Mouse (Mus musculus) embryonic facial prominence, embryonic 10.5 days (tissue): ENCODE results near the gene Cnot1. TPM values are rescaled to one million over a fixed set of nuclear protein-coding genes. Genes with fewer than 3 reads are reported as not detected.
A peak's percentile ranks its signal among the peaks of the same experiment; 100 is the strongest.
"Not testable (repeated sequence)": the region's sequence is repeated elsewhere in the genome, so short reads cannot be mapped to it uniquely, and the experiment has no call there.

Source experiments
- DNase-seq: peaks from one replicate; pipeline ENCODE4 v3.0.0-alpha.2; 2017; ENCODE audit warnings: low spot score
- H3K27ac ChIP-seq: fragments of 300-500 bp; sonication (generic); replicated peaks from 2 replicates; pipeline ENCODE4 v1.5.1; 2016; ENCODE audit warnings: mild to moderate bottlenecking
- H3K27me3 ChIP-seq: fragments of 300-500 bp; sonication (generic); replicated peaks from 2 replicates; pipeline ENCODE4 v1.6.1; 2016; ENCODE audit warnings: low read depth, mild to moderate bottlenecking; ENCODE audit not compliant: poor library complexity, severe bottlenecking
- H3K36me3 ChIP-seq: fragments of 300-500 bp; sonication (generic); replicated peaks from 2 replicates; pipeline ENCODE4 v1.6.1; 2016; ENCODE audit warnings: mild to moderate bottlenecking, moderate library complexity
- H3K4me1 ChIP-seq: fragments of 300-500 bp; sonication (generic); 2 replicates; pipeline ENCODE4 v1.6.1; 2016
- H3K4me3 ChIP-seq: fragments of 300-500 bp; sonication (generic); 2 replicates; pipeline ENCODE4 v1.5.1; 2016; ENCODE audit warnings: mild to moderate bottlenecking, moderate library complexity
- H3K9me3 ChIP-seq: fragments of 300-500 bp; sonication (generic); 2 replicates; pipeline ENCODE4 v1.6.1; 2016; ENCODE audit warnings: mild to moderate bottlenecking
- WGBS: fragments of 180-500 bp; shearing (Covaris S2); methylation state at CpG from one replicate; pipeline ENCODE4 v1.1.7; 2016; 5-methylcytosine and 5-hydroxymethylcytosine counted together
- polyA plus RNA-seq: library from polyadenylated mRNA; unstranded; fragments of >200 nt; fragmentation: Nextera tagmentation; extraction: Ambion mirVana; gene quantifications from 2 replicates; pipeline ENCODE4 v1.2.1, GENCODE M21; 2016

Cnot1 gene
- polyA plus RNA-seq, 1 experiment from 2014 or later: 112 TPM

- H3K27ac ChIP-seq: no peak overlapping the region
- H3K9me3 ChIP-seq: no peaks in the 10 kb centered on the region
- 82% methylated on average over 4 of the region's 4 CpGs for WGBS
- DNase-seq: no peak
- peaks cover 18% of the 10 kb centered on the region for H3K4me1 ChIP-seq
- no peak overlapping the region for H3K4me3 ChIP-seq
- peaks cover 41% of the 10 kb centered on the region for H3K36me3 ChIP-seq
- no peaks in the 10 kb centered on the region for H3K27me3 ChIP-seq
These were observed 28.6 kb upstream of the Cnot1 start for GRCm38 (mm10) chr8:95835891-95836290.

GRCm38 (mm10) chr8:95833435-95833984, 26.2 kb upstream of the Cnot1 start:
- H3K36me3 ChIP-seq: peaks cover 21% of the 10 kb centered on the region
- WGBS: under 1% methylated on average over 16 of the region's 16 CpGs
- H3K27me3 ChIP-seq: no peaks in the 10 kb centered on the region
- H3K27ac ChIP-seq: peak overlapping the region; percentile 85
- H3K9me3 ChIP-seq: no peaks in the 10 kb centered on the region
- H3K4me3 ChIP-seq: peak overlapping the region; percentile 62
- DNase-seq: peak; percentile 80
- H3K4me1 ChIP-seq: peaks cover 18% of the 10 kb centered on the region

GRCm38 (mm10) chr8:95832603-95833434, 25.6 kb upstream of the Cnot1 start:
- DNase-seq: peak; percentile 86
- Histone ChIP-seq H3K27ac (peak overlapping the region; percentile 85), H3K36me3 (peaks cover 21% of the 10 kb centered on the region), H3K4me3 (peak overlapping the region; percentile 62), H3K27me3 (no peaks in the 10 kb centered on the region), H3K9me3 (no peaks in the 10 kb centered on the region), H3K4me1 (peaks cover 18% of the 10 kb centered on the region)
- WGBS: 16% methylated on average over 16 of the region's 16 CpGs

- H3K4me3 ChIP-seq: no peak overlapping the region
- H3K36me3 ChIP-seq: peaks cover 5% of the 10 kb centered on the region; the same call in 1 of the 2 replicates
- H3K4me1 ChIP-seq: peaks cover 18% of the 10 kb centered on the region
- no peak for DNase-seq
- H3K27me3 ChIP-seq: no peaks in the 10 kb centered on the region
- 69% methylated on average over 3 of the region's 3 CpGs for WGBS
- no peaks in the 10 kb centered on the region for H3K9me3 ChIP-seq
- no peak overlapping the region for H3K27ac ChIP-seq
These were observed 22.9 kb upstream of the Cnot1 start for GRCm38 (mm10) chr8:95830144-95830543.

- H3K4me3 ChIP-seq, H3K27me3 ChIP-seq, H3K36me3 ChIP-seq, H3K4me1 ChIP-seq, DNase-seq, H3K9me3 ChIP-seq, H3K27ac ChIP-seq: not testable (repeated sequence)
- 58% methylated on average over 25 of the region's 25 CpGs for WGBS
These were observed 17.9 kb upstream of the Cnot1 start, which contains the start of gene Sap18b for GRCm38 (mm10) chr8:95825162-95825561. Gene Sap18b (plus strand): TSS chr8:95825346.

- Histone ChIP-seq H3K9me3 (no peaks in the 10 kb centered on the region), H3K4me3 (no peak overlapping the region), H3K4me1 (no peaks in the 10 kb centered on the region; the same call in 1 of the 2 replicates), H3K27ac (no peak overlapping the region), H3K36me3 (no peaks in the 10 kb centered on the region), H3K27me3 (no peaks in the 10 kb centered on the region)
- 87% methylated on average over 3 of the region's 3 CpGs for WGBS
- DNase-seq: no peak
These were observed 15.4 kb upstream of the Cnot1 start for GRCm38 (mm10) chr8:95822699-95823098.

GRCm38 (mm10) chr8:95822096-95822495, 14.8 kb upstream of the Cnot1 start:
- no peaks in the 10 kb centered on the region; the same call in 1 of the 2 replicates for H3K4me1 ChIP-seq
- no peak overlapping the region for H3K4me3 ChIP-seq
- 88% methylated on average over 5 of the region's 5 CpGs for WGBS
- no peak overlapping the region for H3K27ac ChIP-seq
- no peaks in the 10 kb centered on the region for H3K36me3 ChIP-seq
- H3K27me3 ChIP-seq: no peaks in the 10 kb centered on the region
- no peak for DNase-seq
- H3K9me3 ChIP-seq: no peaks in the 10 kb centered on the region

GRCm38 (mm10) chr8:95821266-95821665, 14.0 kb upstream of the Cnot1 start:
- Histone ChIP-seq H3K4me1 (peaks cover 1% of the 10 kb centered on the region; the same call in 1 of the 2 replicates), H3K27ac (no peak overlapping the region), H3K9me3 (no peaks in the 10 kb centered on the region), H3K36me3 (no peaks in the 10 kb centered on the region), H3K27me3 (no peaks in the 10 kb centered on the region), H3K4me3 (no peak overlapping the region)
- WGBS: 87% methylated on average over 6 of the region's 6 CpGs
- DNase-seq: no peak

GRCm38 (mm10) chr8:95818211-95818610, 10.9 kb upstream of the Cnot1 start:
- no peaks in the 10 kb centered on the region for H3K9me3 ChIP-seq
- H3K4me3 ChIP-seq: no peak overlapping the region
- no peak overlapping the region for H3K27ac ChIP-seq
- 16% methylated on average over 1 of the region's 1 CpGs for WGBS
- 0 out of 2 replicates have a peak, but pooled peaks cover 3% of the 10 kb centered on the region for H3K4me1 ChIP-seq
- no peaks in the 10 kb centered on the region for H3K36me3 ChIP-seq
- no peaks in the 10 kb centered on the region for H3K27me3 ChIP-seq
- DNase-seq: no peak

GRCm38 (mm10) chr8:95817597-95817996, 10.3 kb upstream of the Cnot1 start:
- DNase-seq: no peak
- Histone ChIP-seq H3K27me3 (no peaks in the 10 kb centered on the region), H3K4me1 (0 out of 2 replicates have a peak, but pooled peaks cover 3% of the 10 kb centered on the region), H3K27ac (no peak overlapping the region), H3K4me3 (no peak overlapping the region), H3K9me3 (no peaks in the 10 kb centered on the region), H3K36me3 (no peaks in the 10 kb centered on the region)
- 63% methylated on average over 3 of the region's 3 CpGs for WGBS

GRCm38 (mm10) chr8:95816044-95816708, 8.9 kb upstream of the Cnot1 start:
- Histone ChIP-seq H3K4me3 (no peak overlapping the region), H3K27ac (no peak overlapping the region), H3K4me1 (0 out of 2 replicates have a peak, but pooled peaks cover 3% of the 10 kb centered on the region), H3K9me3 (no peaks in the 10 kb centered on the region), H3K27me3 (no peaks in the 10 kb centered on the region), H3K36me3 (no peaks in the 10 kb centered on the region)
- no peak for DNase-seq
- 46% methylated on average over 6 of the region's 6 CpGs for WGBS

- Histone ChIP-seq H3K9me3 (no peaks in the 10 kb centered on the region), H3K4me3 (no peak overlapping the region), H3K27me3 (no peaks in the 10 kb centered on the region), H3K4me1 (peaks cover 10% of the 10 kb centered on the region), H3K27ac (no peak overlapping the region), H3K36me3 (peaks cover 6% of the 10 kb centered on the region)
- 62% methylated on average over 3 of the region's 3 CpGs for WGBS
- DNase-seq: no peak
These were observed 2.9 kb upstream of the Cnot1 start for GRCm38 (mm10) chr8:95810184-95810591.
